Mouse (Mus musculus): ENCODE results near the gene Gm21650. TPM values are rescaled to one million over a fixed set of nuclear protein-coding genes. Genes with fewer than 3 reads are reported as not detected.
"Not testable (repeated sequence)": the region's sequence is repeated elsewhere in the genome, so short reads cannot be mapped to it uniquely, and the experiment has no call there.

Gm21650 gene
- not detected for total RNA-seq (2021)
- long read RNA-seq, experiment 1, result 0 reads
- long read RNA-seq, experiment 2, result 0 reads

- DNase-seq (ENCODE audit: low spot score in 2 of 2), result not testable (repeated sequence)
Observed at GRCm38 (mm10) chrY:77692508-77692907, at the start of gene Gm21650. TSS of gene Gm21650 (plus strand) at chrY:77692808.
